Mouse (Mus musculus) MEL-GATA-1-ER (cell line): Measurements from ENCODE around the gene Ugt3a2.

Source experiments
- DNase-seq: peaks from one replicate; pipeline ENCODE4 v3.0.0-alpha.2; 2012; ENCODE audit warnings: low read depth; ENCODE audit errors: extremely low read depth

The Ugt3a2 gene

DNA sequence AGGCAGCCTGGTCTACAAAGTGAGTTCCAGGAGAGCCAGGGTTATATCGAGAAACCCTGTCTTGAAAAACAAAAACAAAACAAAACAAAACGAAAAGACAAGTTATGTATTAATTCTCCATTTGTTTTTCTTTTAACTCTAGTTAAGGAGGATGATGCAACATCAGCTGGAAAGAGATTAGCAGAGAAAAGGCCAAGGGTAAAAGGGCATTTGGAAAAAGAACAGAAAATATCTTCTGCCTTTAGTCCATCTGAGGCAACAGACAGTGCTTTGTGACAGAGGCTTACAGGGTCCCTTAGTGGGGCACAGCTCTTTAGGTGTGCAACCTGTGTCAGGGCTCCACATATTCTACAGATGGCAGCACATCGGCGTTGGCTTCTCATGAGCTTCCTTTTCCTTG, at the start of gene Ugt3a2:
Gene Ugt3a2, plus strand, starts transcription at position 210 of the 400 bp plus-strand sequence.
- no peak for DNase-seq

DNA sequence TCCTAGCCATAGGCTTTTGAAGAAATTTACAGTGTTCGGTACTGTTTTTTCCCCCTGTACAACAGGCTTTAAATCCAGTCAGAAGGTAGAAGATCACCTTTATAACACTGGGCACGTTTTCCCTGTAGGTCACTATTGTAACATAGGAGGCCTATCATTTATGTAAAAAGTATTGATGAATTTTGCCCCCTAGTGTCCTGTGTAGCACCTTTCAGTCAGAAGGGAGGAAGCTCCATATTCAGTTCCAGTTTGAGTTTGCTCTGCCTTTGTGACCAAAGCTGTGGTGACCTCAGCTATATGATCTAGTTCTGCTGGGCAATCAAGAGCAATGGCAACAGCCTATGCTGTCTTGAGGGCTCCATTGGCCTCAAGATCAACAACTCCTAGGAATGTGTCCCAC, 45.7 kb upstream of the Ugt3a2 start:
- DNase-seq, result no peak

- no peak for DNase-seq
These were observed 29.2 kb upstream of the Ugt3a2 start for GRCm38 (mm10) chr15:9305978-9306692.

- DNase-seq, result no peak
These were observed 754 bp upstream of the Ugt3a2 start for GRCm38 (mm10) chr15:9334596-9334995.

- DNase-seq, result no peak
These were observed 1.3 kb downstream of the Ugt3a2 start for GRCm38 (mm10) chr15:9336616-9337015.

- DNase-seq, result no peak
These were observed 1.7 kb downstream of the Ugt3a2 start for GRCm38 (mm10) chr15:9337021-9337420.

DNA sequence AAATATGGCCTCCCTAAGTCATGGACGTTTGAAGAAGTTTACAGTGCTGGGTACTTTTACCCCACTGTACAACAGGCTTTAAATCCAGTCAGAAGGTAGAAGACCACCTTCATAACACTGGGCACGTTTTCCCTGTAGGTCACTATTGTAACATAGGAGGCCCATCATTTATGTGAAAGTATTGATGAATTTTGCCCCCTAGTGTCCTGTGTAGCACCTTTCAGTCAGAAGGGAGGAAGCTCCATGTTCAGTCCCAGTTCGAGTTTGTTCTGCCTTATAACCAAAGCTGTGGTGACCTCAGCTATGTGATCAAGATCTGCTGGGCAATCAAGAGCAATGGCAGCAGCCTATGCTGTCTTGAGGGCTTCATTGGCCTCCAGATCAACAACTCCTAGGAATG, 13.4 kb downstream of the Ugt3a2 start:
- DNase-seq, result no peak

- DNase-seq, result peak; percentile 21
These were observed 27.5 kb downstream of the Ugt3a2 start for GRCm38 (mm10) chr15:9362801-9363200.

- DNase-seq, result no peak
These were observed 33.4 kb downstream of the Ugt3a2 start for GRCm38 (mm10) chr15:9368774-9369173.

DNA sequence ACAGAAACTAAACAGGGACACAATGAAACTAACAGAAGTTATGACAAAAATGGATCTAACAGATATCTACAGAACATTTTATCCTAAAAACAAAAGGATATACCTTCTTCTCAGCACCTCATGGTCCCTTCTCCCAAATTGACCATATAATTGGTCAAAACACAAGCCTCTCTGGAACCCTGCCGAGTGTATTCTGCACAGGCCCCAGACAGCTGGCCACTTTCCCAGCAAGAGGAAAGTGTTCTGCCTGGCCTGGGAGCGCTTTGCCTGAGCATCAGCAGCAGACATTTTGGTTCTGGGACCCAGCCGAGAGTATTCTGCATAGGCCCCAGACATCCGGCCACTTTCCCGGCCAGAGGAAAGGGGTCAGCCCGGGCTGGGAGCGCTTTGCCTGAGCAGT, 40.9 kb downstream of the Ugt3a2 start:
- no peak for DNase-seq

- DNase-seq, result no peak
These were observed 74.1 kb downstream of the Ugt3a2 start for GRCm38 (mm10) chr15:9409475-9409874.
